Mouse (Mus musculus) myocyte (in vitro differentiated cells): Measurements from ENCODE around the gene Dlg2.

Experiments
- E2F4 ChIP-seq: IDR thresholded peaks from one replicate; pipeline ENCODE4 v1.6.1; 2011; ENCODE audit warnings: mild to moderate bottlenecking, control low read depth, moderate library complexity; ENCODE audit not compliant: insufficient read depth
- MAX ChIP-seq: IDR thresholded peaks from one replicate; pipeline ENCODE4 v1.6.1; 2011; ENCODE audit warnings: low read depth, mild to moderate bottlenecking, control low read depth
- MYOG ChIP-seq, 3 experiments: IDR thresholded peaks; one replicate each; pipeline ENCODE4 v1.6.1; 2011; ENCODE audit warnings: control low read depth in 2 of 3, low read depth in 2 of 3, mild to moderate bottlenecking in 2 of 3; ENCODE audit not compliant: insufficient read length in 2 of 3, control insufficient read depth in 1 of 3, insufficient read depth in 1 of 3
- POLR2A ChIP-seq: IDR thresholded peaks from one replicate; pipeline ENCODE4 v1.6.1; 2011; ENCODE audit warnings: low read depth, mild to moderate bottlenecking, control low read depth, moderate library complexity; ENCODE audit not compliant: insufficient read length
- REST ChIP-seq: IDR thresholded peaks from one replicate; pipeline ENCODE4 v1.6.1; 2011; ENCODE audit warnings: mild to moderate bottlenecking, control low read depth, moderate library complexity; ENCODE audit not compliant: insufficient read depth, insufficient read length
- SRF ChIP-seq: IDR thresholded peaks from one replicate; pipeline ENCODE4 v1.6.1; 2011; ENCODE audit warnings: low read depth; ENCODE audit not compliant: control insufficient read depth, insufficient read length
- TCF12 ChIP-seq: IDR thresholded peaks from one replicate; pipeline ENCODE4 v1.6.1; 2011; ENCODE audit warnings: mild to moderate bottlenecking, control low read depth; ENCODE audit not compliant: poor library complexity, insufficient read depth, severe bottlenecking

DNA sequence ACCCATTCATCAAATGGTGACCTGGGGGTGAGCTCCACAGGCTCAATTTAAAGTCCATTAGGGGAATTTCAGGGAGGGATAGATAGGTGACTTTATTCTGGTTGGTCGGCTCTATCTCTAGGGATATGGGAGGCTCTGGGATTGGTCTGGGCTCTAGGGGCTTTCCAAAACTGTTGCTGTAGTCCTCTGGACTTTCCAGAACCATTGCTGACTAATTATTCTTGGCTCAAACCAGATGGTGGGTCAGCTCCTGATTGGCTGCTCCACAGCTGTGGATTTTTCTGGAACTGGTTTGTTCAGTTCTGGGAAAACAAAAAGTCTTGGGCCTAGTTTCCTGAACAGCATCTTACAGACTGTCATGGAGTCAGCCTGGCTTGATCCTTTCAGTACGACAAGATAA lies 2017.0 kb downstream of the Dlg2 start:
- TF ChIP-seq POLR2A (no peak), MYOG (IDR thresholded peaks at IDR 0.05; ENCODE audit: control insufficient read depth in 1 of 3, insufficient read depth in 1 of 3, insufficient read length in 2 of 3, low read depth in 2 of 3) (no peak), TCF12 (no peak), MAX (no peak), E2F4 (no peak), REST (no peak), SRF (no peak)
